Mouse (Mus musculus): ENCODE results near the gene Syf2. TPM values are rescaled to one million over a fixed set of nuclear protein-coding genes. Genes with fewer than 3 reads are reported as not detected.

The Syf2 gene
- total and polyA plus RNA-seq, 2 experiments from 2014 or later: 53.3 to 75.0 TPM

DNA sequence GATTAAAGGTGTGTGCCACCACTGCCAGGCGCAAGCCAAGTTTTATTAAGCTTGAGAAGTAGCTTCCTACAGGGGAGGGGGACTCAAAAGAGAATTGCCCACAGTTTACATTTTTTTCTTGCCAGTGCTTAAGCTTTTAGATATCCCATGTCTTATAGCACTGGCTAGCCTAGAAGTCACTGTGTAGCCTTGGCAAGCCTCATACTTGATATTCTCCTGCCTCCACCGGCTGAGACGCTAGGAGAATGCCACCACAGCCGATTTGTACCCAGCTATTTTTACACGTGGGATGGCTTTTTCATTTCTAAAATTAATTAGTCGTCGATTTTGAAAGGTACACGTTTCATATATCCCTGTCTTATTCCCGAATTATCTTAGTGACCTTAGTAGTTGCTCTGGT lies 508 bp upstream of the Syf2 start:
- DNase-seq (no peak), ATAC-seq (peak; percentile 15; the same call in 1 of the 2 replicates)
- H3K27me3 ChIP-seq (ENCODE audit: insufficient read depth, low read length): no peaks in the 10 kb centered on the region
- H3K9me3 ChIP-seq (ENCODE audit: low read length): no peaks in the 10 kb centered on the region
- peak overlapping the region; percentile 80 for H3K4me3 ChIP-seq (ENCODE audit: low read depth, low read length)
- 30% methylated on average over 9 of the region's 9 CpGs for WGBS
- H3K36me3 ChIP-seq (ENCODE audit: insufficient read depth): peaks cover 51% of the 10 kb centered on the region
- peak overlapping the region; percentile 75 for H3K9ac ChIP-seq
- H3K27ac ChIP-seq (ENCODE audit: low read depth, low read length): peak overlapping the region; percentile 4; the same call in 1 of the 2 replicates
- H3K4me2 ChIP-seq (ENCODE audit: low read depth): peak overlapping the region; percentile 91
- TF ChIP-seq CTCF (IDR thresholded peaks at IDR 0.05; ENCODE audit: low read depth): no peak
- peaks cover 16% of the 10 kb centered on the region for H3K4me1 ChIP-seq (ENCODE audit: insufficient read depth)

DNA sequence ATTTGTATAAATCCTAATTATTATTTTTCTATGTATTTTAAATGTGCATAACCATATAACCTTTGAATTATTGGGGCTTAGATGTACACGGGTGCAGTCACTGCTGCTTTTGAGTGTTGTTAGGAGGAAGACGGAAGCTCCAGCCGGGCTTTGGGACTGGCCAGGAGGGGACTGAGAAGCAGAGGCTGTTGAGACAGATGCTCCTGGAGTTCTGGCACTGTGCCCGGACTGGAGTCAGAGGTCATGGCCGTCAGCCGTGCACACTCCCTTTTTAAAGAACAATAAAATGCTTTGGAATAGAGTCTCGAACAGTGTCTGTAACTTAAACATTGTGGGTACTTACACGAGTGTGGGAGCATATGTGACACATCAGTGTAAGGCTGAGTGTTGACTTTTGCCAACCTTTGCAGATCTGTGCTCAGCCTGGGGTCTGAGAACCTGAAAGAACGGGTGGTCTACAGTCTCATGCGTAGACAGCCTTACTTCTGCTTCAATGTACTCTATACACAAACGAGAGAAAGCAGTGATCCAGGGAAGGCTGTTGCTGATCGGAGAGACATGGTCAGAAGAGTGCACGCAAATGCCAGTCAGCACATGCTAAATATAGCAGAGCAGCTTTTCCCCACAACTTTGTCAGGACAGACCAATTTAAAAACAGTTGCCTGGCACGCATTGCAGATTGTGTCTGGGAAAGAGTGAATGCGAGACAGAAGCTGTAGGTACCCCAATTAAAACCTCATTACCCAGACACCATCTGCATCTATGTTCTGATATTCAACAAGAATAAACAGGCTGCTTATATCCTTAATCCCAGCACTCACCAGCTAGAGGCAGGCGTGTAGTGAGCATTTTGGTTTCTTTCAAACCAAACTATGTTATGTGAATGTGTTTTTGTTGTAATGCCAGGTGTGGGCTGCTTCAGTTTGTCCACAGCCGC lies 6.8 kb downstream of the Syf2 start:
- H3K27me3 ChIP-seq (ENCODE audit: insufficient read depth, low read length): no peaks in the 10 kb centered on the region; the same call in 1 of the 2 replicates
- no peak overlapping the region for H3K9ac ChIP-seq
- peaks cover 46% of the 10 kb centered on the region for H3K36me3 ChIP-seq (ENCODE audit: insufficient read depth)
- no peaks in the 10 kb centered on the region for H3K4me1 ChIP-seq (ENCODE audit: insufficient read depth)
- no peak overlapping the region for H3K4me2 ChIP-seq (ENCODE audit: low read depth)
- no peak overlapping the region for H3K4me3 ChIP-seq (ENCODE audit: low read depth, low read length)
- no peak for TF ChIP-seq CTCF (IDR thresholded peaks at IDR 0.05; ENCODE audit: low read depth)
- no peaks in the 10 kb centered on the region for H3K9me3 ChIP-seq (ENCODE audit: low read length)
- DNase-seq (peak; percentile 41), ATAC-seq (peak; percentile 71)
- 42% methylated on average over 17 of the region's 17 CpGs for WGBS
- H3K27ac ChIP-seq (ENCODE audit: low read depth, low read length): no peak overlapping the region

DNA sequence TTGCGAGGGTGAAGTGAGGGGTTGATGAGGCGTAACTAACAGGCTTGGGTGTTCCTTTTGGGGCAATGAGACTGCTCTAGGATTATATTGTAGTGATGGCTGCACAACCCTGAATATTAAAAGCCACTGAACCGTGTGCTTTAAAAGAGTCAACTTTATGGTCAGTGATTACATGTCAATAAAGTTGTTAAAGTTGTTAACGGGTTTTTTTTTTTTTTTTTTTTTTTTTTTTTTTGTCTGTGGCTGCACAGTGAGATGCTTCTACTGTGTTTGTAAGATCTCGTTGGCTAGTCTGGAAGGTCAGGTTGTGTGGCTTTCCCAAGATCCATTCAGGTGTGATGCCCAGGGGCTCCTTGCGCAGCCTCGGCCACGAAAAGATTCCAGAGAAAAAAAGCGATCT lies 9.2 kb downstream of the Syf2 start:
- no peak for ATAC-seq
- no peak for TF ChIP-seq CTCF (IDR thresholded peaks at IDR 0.05; ENCODE audit: low read depth)
- no peak overlapping the region for H3K4me2 ChIP-seq (ENCODE audit: low read depth)

DNA sequence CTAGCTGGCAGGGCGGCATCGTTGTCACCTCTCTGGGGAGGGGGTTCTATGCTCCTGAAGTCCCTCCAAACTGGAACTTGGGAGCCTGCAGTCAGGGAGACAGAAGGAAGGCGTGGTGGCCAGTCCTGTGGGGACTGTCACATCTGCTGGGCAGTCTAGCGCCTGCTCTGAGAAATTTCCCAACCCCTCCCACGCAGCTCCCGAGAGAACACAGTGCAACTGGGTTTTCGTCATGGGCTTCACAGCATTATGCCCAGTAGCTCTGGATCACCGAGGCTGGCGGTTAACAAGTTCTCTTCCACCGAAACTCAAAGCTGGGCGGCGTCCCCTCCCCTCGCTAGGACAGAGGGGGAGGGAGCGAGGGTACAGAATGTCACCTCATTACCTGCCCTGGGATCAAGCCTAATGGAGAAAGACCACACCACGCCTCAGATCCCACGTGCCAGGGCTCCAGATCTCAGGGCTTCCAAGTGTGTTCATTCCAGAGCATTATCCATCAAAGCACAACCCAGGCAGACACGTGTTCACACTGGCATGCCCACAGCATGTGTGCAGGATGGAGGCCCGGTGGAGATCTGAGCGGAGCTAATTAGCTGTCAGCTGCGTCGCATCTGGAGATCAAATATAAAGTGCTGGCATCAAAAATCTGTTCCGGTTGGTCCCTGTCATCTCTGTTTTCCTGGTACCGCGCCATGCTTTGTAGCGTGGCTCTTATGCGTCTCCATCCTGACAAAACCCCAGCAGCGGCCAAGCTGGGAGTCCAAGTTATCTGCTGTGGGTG lies 13.2 kb downstream of the Syf2 start:
- DNase-seq (peak; percentile 41), ATAC-seq (peak; percentile 76)
- Histone ChIP-seq H3K4me1 (ENCODE audit: insufficient read depth) (peaks cover 4% of the 10 kb centered on the region), H3K4me2 (ENCODE audit: low read depth) (no peak overlapping the region), H3K9ac (no peak overlapping the region), H3K27ac (ENCODE audit: low read depth, low read length) (no peak overlapping the region), H3K9me3 (ENCODE audit: low read length) (no peaks in the 10 kb centered on the region), H3K27me3 (ENCODE audit: insufficient read depth, low read length) (no peaks in the 10 kb centered on the region; the same call in 1 of the 2 replicates), H3K36me3 (ENCODE audit: insufficient read depth) (no peaks in the 10 kb centered on the region), H3K4me3 (ENCODE audit: low read depth, low read length) (no peak overlapping the region)
- 40% methylated on average over 27 of the region's 27 CpGs for WGBS
- no peak for TF ChIP-seq CTCF (IDR thresholded peaks at IDR 0.05; ENCODE audit: low read depth)

More for the DNA sequence above, 9.2 kb downstream of the Syf2 start:
- DNase-seq: no peak
- no peaks in the 10 kb centered on the region for H3K9me3 ChIP-seq (ENCODE audit: low read length)
- peaks cover 27% of the 10 kb centered on the region for H3K36me3 ChIP-seq (ENCODE audit: insufficient read depth)
- H3K27me3 ChIP-seq (ENCODE audit: insufficient read depth, low read length): no peaks in the 10 kb centered on the region; the same call in 1 of the 2 replicates
- WGBS: 50% methylated on average over 9 of the region's 9 CpGs
- H3K9ac ChIP-seq: no peak overlapping the region
- no peak overlapping the region for H3K4me3 ChIP-seq (ENCODE audit: low read depth, low read length)
- no peak overlapping the region for H3K27ac ChIP-seq (ENCODE audit: low read depth, low read length)
- no peaks in the 10 kb centered on the region for H3K4me1 ChIP-seq (ENCODE audit: insufficient read depth)

DNA sequence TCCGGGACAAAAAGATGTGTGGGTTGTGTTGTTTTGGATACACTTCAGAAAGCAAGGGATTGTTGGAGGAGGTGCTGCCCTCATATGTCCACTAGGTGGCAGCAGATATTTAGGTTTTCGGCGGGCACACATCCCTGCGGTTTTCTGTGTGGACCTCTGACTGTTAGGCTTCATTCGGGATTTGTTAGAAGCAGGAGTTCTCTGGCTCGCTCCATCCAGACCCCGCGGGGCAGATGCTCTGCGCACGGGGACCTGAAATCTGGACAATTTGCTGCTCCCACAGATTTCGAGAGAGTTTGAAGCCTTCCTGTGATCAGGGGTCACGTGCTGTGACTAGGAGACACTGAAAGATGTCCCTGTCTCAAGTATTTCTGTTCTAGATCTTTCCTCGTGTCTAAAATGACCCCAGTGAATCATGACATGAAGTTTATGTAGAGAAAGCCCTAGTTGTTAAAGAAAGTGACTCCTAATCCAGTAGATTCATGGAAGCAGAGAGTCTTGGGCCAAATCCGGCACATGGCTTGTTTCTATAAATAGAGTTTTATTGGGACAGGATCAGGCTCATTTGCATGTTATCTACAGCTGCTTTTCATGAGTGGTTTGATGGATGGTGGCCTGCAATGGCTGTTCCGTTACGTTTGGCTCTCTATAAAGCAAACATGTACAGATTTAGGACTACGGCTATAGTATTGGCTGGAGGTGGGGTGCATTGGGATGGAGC lies 15.5 kb downstream of the Syf2 start:
- H3K9ac ChIP-seq: no peak overlapping the region
- WGBS: 8% methylated on average over 17 of the region's 17 CpGs
- peak; percentile 88 for DNase-seq
- H3K4me3 ChIP-seq (ENCODE audit: low read depth, low read length): peak overlapping the region; percentile 16; the same call in 1 of the 2 replicates
- TF ChIP-seq CTCF (IDR thresholded peaks at IDR 0.05; ENCODE audit: low read depth): peak; percentile 97
- no peaks in the 10 kb centered on the region for H3K36me3 ChIP-seq (ENCODE audit: insufficient read depth)
- peak overlapping the region; percentile 43 for H3K4me2 ChIP-seq (ENCODE audit: low read depth)
- peak; percentile 72 for ATAC-seq
- H3K9me3 ChIP-seq (ENCODE audit: low read length): no peaks in the 10 kb centered on the region
- no peak overlapping the region for H3K27ac ChIP-seq (ENCODE audit: low read depth, low read length)
- peaks cover 4% of the 10 kb centered on the region for H3K4me1 ChIP-seq (ENCODE audit: insufficient read depth)
- H3K27me3 ChIP-seq (ENCODE audit: insufficient read depth, low read length): no peaks in the 10 kb centered on the region; the same call in 1 of the 2 replicates

DNA sequence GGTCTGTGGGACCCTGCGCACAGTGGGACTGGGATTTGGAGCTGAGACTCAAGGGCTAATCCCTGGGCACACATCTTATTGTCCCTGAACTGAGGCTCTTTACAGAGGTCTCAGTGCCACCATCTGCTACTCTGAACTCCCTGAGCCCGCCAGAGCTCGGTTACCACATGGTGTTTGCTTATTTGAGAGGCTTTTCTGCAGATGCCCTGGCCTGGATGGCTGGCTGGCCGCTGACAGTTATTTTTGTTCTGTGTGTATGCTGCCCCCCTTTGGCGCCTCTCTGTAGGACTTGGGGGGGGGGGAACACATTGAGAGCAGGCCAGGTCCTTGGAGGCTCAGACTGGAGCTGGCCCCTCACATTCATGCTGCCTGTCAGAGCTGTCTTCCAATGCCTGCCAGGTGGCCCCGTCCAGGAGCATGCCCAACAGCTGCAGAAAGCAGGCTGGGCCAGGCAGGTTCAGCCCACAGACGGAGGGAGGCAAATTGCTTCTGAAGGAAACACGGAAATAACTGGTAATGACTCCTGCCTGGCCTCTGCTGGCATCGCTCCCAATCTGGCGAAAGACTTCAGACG lies 19.9 kb downstream of the Syf2 start:
- WGBS: 13% methylated on average over 11 of the region's 11 CpGs
- no peak overlapping the region for H3K27ac ChIP-seq (ENCODE audit: low read depth, low read length)
- no peak overlapping the region for H3K9ac ChIP-seq
- H3K36me3 ChIP-seq (ENCODE audit: insufficient read depth): no peaks in the 10 kb centered on the region
- no peaks in the 10 kb centered on the region for H3K9me3 ChIP-seq (ENCODE audit: low read length)
- no peak overlapping the region for H3K4me2 ChIP-seq (ENCODE audit: low read depth)
- peaks cover 4% of the 10 kb centered on the region for H3K4me1 ChIP-seq (ENCODE audit: insufficient read depth)
- peak; percentile 49 for TF ChIP-seq CTCF (IDR thresholded peaks at IDR 0.05; ENCODE audit: low read depth)
- peak; percentile 46 for DNase-seq
- H3K4me3 ChIP-seq (ENCODE audit: low read depth, low read length): no peak overlapping the region
- no peaks in the 10 kb centered on the region for H3K27me3 ChIP-seq (ENCODE audit: insufficient read depth, low read length)
- peak; percentile 74 for ATAC-seq
